Mouse (Mus musculus) CH12.LX (cell line): Measurements from ENCODE around the gene Fermt3. TPM values are rescaled to one million over a fixed set of nuclear protein-coding genes. Genes with fewer than 3 reads are reported as not detected.

Experiments
- DNase-seq: peaks from one replicate; pipeline ENCODE4 v3.0.0-alpha.2; 2013; ENCODE audit errors: extremely low read depth
- H3K27ac ChIP-seq: 2 replicates; pipeline ENCODE4 v1.5.1; 2012; ENCODE audit warnings: low read depth, mild to moderate bottlenecking, control low read depth, moderate library complexity; ENCODE audit not compliant: insufficient read depth
- H3K27me3 ChIP-seq: replicated peaks from 2 replicates; pipeline ENCODE3; 2012; ENCODE audit warnings: inconsistent platforms
- H3K36me3 ChIP-seq, 2 experiments: replicated peaks in 1 of 2; 2 replicates each; pipeline versions ENCODE3 to v1.6.1; 2012; ENCODE audit warnings: inconsistent platforms in 1 of 2, low read length in 1 of 2, mild to moderate bottlenecking in 1 of 2, mixed read lengths in 1 of 2, moderate library complexity in 1 of 2; ENCODE audit not compliant: control insufficient read depth in 1 of 2, insufficient read depth in 1 of 2
- H3K4me1 ChIP-seq, 2 experiments: 2 replicates each; pipeline ENCODE4 v1.6.1; 2012; ENCODE audit warnings: inconsistent platforms in 1 of 2, moderate library complexity in 1 of 2; ENCODE audit not compliant: insufficient read depth in 2 of 2, control insufficient read depth in 1 of 2
- H3K4me2 ChIP-seq: 2 replicates; pipeline ENCODE4 v1.6.1; 2012; ENCODE audit warnings: low read depth, mild to moderate bottlenecking, control low read depth; ENCODE audit not compliant: poor library complexity, insufficient read depth, severe bottlenecking
- H3K4me3 ChIP-seq, 3 experiments: fragments of 150-350 bp in 1 of 3; sonication (generic) in 1 of 3; replicated peaks in 1 of 3; 2 replicates each; pipeline versions ENCODE3 to v1.5.1; 2011 to 2012; ENCODE audit warnings: low read depth in 2 of 3, low read length in 2 of 3, mild to moderate bottlenecking in 2 of 3, moderate library complexity in 2 of 3, control low read depth in 1 of 3, improper control_type of control experiment in 1 of 3, inconsistent platforms in 1 of 3, mixed read lengths in 1 of 3; ENCODE audit not compliant: poor library complexity in 1 of 3
- H3K79me2 ChIP-seq: replicated peaks from 2 replicates; pipeline ENCODE4 v1.6.1; 2012; ENCODE audit warnings: mild to moderate bottlenecking, moderate library complexity; ENCODE audit not compliant: control insufficient read depth, poor library complexity, insufficient read depth, severe bottlenecking; ENCODE audit errors: extremely low read depth
- H3K9ac ChIP-seq: 2 replicates; pipeline ENCODE4 v1.6.1; 2012; ENCODE audit warnings: low read depth, mild to moderate bottlenecking, control low read depth, moderate library complexity; ENCODE audit not compliant: insufficient read depth
- H3K9me3 ChIP-seq: replicated peaks from 2 replicates; pipeline ENCODE3; 2012; ENCODE audit warnings: low read length, inconsistent platforms, mixed read lengths
- ELF1 ChIP-seq: IDR thresholded peaks from 2 replicates; pipeline ENCODE4 v1.6.1; 2014; ENCODE audit warnings: low read depth, mild to moderate bottlenecking, inconsistent platforms, low read length, improper control_type of control experiment
- HCFC1 ChIP-seq: IDR thresholded peaks from 2 replicates; pipeline ENCODE4 v1.6.1; 2012; ENCODE audit warnings: low read depth, mild to moderate bottlenecking, inconsistent platforms, low read length, improper control_type of control experiment
- IRF4 ChIP-seq: IDR thresholded peaks from 2 replicates; pipeline ENCODE4 v1.6.1; 2014; ENCODE audit warnings: low read depth, mild to moderate bottlenecking, inconsistent platforms, low read length, improper control_type of control experiment
- JUN ChIP-seq: IDR thresholded peaks from 2 replicates; pipeline ENCODE4 v1.6.1; 2011; ENCODE audit warnings: low read depth, mild to moderate bottlenecking, low read length, improper control_type of control experiment, moderate library complexity; ENCODE audit not compliant: insufficient read depth
- KAT2A ChIP-seq: IDR thresholded peaks from 2 replicates; pipeline ENCODE4 v1.6.1; 2012; ENCODE audit warnings: low read length, improper control_type of control experiment, inconsistent platforms; ENCODE audit not compliant: insufficient replicate concordance
- NRF1 ChIP-seq: IDR thresholded peaks from 2 replicates; pipeline ENCODE4 v1.6.1; 2014; ENCODE audit warnings: low read depth, mild to moderate bottlenecking, inconsistent platforms, low read length, improper control_type of control experiment, moderate library complexity
- TBP ChIP-seq: conservative IDR thresholded peaks from 2 replicates; pipeline ENCODE4 v1.6.1; 2011; ENCODE audit warnings: low read depth, low read length, improper control_type of control experiment
- TCF12 ChIP-seq: IDR thresholded peaks from 2 replicates; pipeline ENCODE4 v1.6.1; 2014; ENCODE audit warnings: low read depth, mild to moderate bottlenecking, inconsistent platforms, low read length, improper control_type of control experiment
- USF2 ChIP-seq: conservative IDR thresholded peaks from 2 replicates; pipeline ENCODE4 v1.6.1; 2011; ENCODE audit warnings: low read depth, low read length, improper control_type of control experiment
- ZNF384 ChIP-seq: IDR thresholded peaks from 2 replicates; pipeline ENCODE4 v1.6.1; 2012; ENCODE audit warnings: low read depth, low read length, improper control_type of control experiment, inconsistent platforms
- dilution Hi-C: fragments of 300-500 bp; cut with MboI; formaldehyde crosslinking; loops from 2 replicates; pipeline ENCODE4 v1.14.3; 2020; ENCODE audit warnings: low sequenced_read_pairs; ENCODE audit not compliant: extremely low pct_unique_long_range_greater_than_20kb, extremely low pct_ligation_motif_present
- in situ Hi-C: fragments of 300-500 bp; cut with MboI; formaldehyde crosslinking; loops from 3 replicates; pipeline ENCODE4 v1.14.3; 2019; ENCODE audit warnings: low sequenced_read_pairs, low pct_ligation_motif_present, low pct_unique_long_range_greater_than_20kb, mixed read lengths
- polyA plus RNA-seq: library from polyadenylated mRNA; unstranded; fragments of >175 nt; gene quantifications from 2 replicates; pipeline ENCODE4 v1.2.1, GENCODE M21; 2012; ENCODE audit warnings: low read depth; ENCODE audit not compliant: insufficient read length
- total RNA-seq, 2 experiments: library from RNA; depleted of rRNA; stranded (reverse); fragments of 300-350 nt in 1 of 2; fragments of >200 nt in 1 of 2; gene quantifications; 2 replicates each; pipeline ENCODE4 v1.2.3; 2012 to 2014

Fermt3 gene
- total and polyA plus RNA-seq, 3 experiments = 47.0 to 65.1 (median 57.4) TPM

DNA sequence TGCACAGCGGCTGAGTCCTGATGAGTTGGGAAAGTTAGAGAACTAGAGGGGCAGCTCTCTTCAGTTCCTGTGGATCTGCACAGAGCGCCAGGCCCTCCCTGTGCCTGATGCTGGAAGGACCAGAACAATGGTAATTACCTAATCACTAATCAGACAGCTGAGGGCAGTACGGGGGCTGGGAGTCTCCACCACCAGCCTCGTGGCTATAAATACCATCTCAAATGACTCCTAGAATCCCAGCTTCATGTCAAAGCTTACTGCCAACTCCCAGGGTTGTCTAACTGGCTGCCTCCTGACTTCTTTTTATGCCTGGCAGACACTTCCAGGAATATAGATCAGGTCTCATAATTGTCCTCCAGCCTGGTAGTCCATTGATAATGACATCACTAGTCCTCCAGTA, 25.4 kb upstream of the Fermt3 start:
- Histone ChIP-seq H3K27ac (no peak overlapping the region), H3K9ac (no peak overlapping the region), H3K4me2 (no peak overlapping the region), H3K79me2 (no peaks in the 10 kb centered on the region), H3K36me3 (no peaks in the 10 kb centered on the region), H3K9me3 (peaks cover 3% of the 10 kb centered on the region), H3K4me3 (no peak overlapping the region), H3K27me3 (peaks cover 31% of the 10 kb centered on the region), H3K4me1 (peaks cover 6 to 16% of the 10 kb centered on the region in 2 experiments)
- no peak for DNase-seq
- in situ Hi-C loops (no loop called here), dilution Hi-C loops (no loop called here)
- TF ChIP-seq KAT2A (no peak), TCF12 (no peak), ELF1 (no peak), TBP (no peak)
- TF ChIP-seq, all 38 proteins: peak for 0

DNA sequence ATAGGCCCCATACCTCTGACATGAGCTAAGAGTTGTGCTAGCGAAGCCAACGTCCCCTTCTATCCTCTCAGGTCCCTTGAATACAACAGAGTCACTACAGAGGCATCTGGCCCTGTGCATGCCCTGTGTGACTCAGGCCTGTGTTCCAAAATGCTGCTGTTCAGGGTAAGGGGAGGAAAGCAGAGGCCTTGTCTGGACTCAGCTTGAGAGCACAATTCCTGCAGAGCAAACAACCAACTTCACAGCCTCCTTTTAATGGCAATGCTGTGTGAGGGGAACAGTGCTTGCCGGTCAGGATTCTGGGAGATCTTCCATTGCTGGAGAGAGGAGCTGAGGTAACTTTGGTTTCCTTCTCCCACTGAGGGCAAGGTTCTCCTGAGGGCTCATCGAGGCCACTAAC, 25.0 kb upstream of the Fermt3 start:
- in situ Hi-C loops = no loop called here
- H3K9ac ChIP-seq = no peak overlapping the region
- dilution Hi-C loops = no loop called here
- peaks cover 28% of the 10 kb centered on the region for H3K27me3 ChIP-seq
- H3K27ac ChIP-seq = no peak overlapping the region
- no peak overlapping the region for H3K4me3 ChIP-seq
- H3K79me2 ChIP-seq = peaks cover 3% of the 10 kb centered on the region
- peaks cover under 1% of the 10 kb centered on the region for H3K9me3 ChIP-seq
- no peak overlapping the region for H3K4me2 ChIP-seq
- no peak for DNase-seq
- peaks cover 6 to 16% of the 10 kb centered on the region in 2 experiments for H3K4me1 ChIP-seq
- H3K36me3 ChIP-seq = no peaks in the 10 kb centered on the region
- TF ChIP-seq USF2 (no peak), HCFC1 (no peak), NRF1 (no peak)

DNA sequence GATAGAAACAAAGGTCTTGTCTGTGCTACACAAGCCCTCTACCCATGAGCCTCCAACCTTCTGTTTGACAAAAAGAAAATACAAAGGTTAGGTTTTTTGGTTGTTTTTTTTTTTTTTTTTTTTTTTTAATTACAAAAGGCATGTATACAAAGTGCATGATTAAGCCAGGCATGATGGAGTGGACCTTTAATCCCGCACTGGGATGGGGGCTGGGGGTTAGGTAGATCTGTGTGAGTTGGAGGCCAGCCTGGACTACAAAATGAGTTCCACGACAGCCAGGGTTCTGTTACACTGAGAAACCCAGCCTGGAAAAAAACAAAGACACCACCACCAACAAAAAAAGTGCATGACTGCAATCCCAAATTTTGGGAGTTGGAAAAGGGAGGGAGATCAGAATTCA, 21.9 kb upstream of the Fermt3 start:
- Histone ChIP-seq H3K9me3 (no peaks in the 10 kb centered on the region), H3K27ac (no peak overlapping the region), H3K27me3 (peaks cover 12% of the 10 kb centered on the region), H3K4me1 (peaks cover 12 to 40% of the 10 kb centered on the region in 2 experiments), H3K36me3 (peaks cover 0 to 13% of the 10 kb centered on the region in 2 experiments), H3K9ac (no peak overlapping the region), H3K4me2 (peak overlapping the region; percentile 60; the same call in 1 of the 2 replicates), H3K4me3 (peak overlapping the region in 2 of 3 experiments; percentile 72 to 88), H3K79me2 (peaks cover 35% of the 10 kb centered on the region)
- dilution Hi-C loops (no loop called here), in situ Hi-C loops (no loop called here)
- TF ChIP-seq ZNF384 (0 out of 2 replicates have a peak, but pooled peaks have one; percentile 6), JUN (no peak), IRF4 (no peak)
- DNase-seq = no peak
